Mouse (Mus musculus): ENCODE measurements around the gene Tfec. TPM values are rescaled to one million over a fixed set of nuclear protein-coding genes. Genes with fewer than 3 reads are reported as not detected.

The Tfec gene
- total RNA-seq, 1 experiment, result 1.6 TPM

GRCm38 (mm10) chr6:16862050-16862449 is 36.2 kb downstream of the Tfec start:
- in situ Hi-C loops (cut with MboI; ENCODE audit: low sequenced_read_pairs in 2 of 2, unreplicated experiment in 2 of 2), result no loop called here
- no peak overlapping the region for H3K4me3 ChIP-seq (ENCODE audit: insufficient read depth in 1 of 2, low read depth in 1 of 2, low read length in 2 of 2, poor library complexity in 1 of 2, severe bottlenecking in 1 of 2)
- DNase-seq (ENCODE audit: low read depth, low spot score), result no peak
- no peak overlapping the region for H3K9ac ChIP-seq (ENCODE audit: insufficient read depth, low read depth, low read length, poor library complexity, severe bottlenecking)
- no peak for TF ChIP-seq CHD2 (IDR thresholded peaks at IDR 0.05; ENCODE audit: low read depth, low read length)
- no peak for TF ChIP-seq ZC3H11A (IDR thresholded peaks at IDR 0.05; ENCODE audit: borderline replicate concordance, low read depth, low read length)
- no peak for TF ChIP-seq ZNF384 (IDR thresholded peaks at IDR 0.05; ENCODE audit: low read depth, low read length)
- TF ChIP-seq HCFC1 (IDR thresholded peaks at IDR 0.05; ENCODE audit: borderline replicate concordance, insufficient read depth, low read length), result no peak
- TF ChIP-seq MAFK (IDR thresholded peaks at IDR 0.05; ENCODE audit: insufficient read depth, low read depth, low read length), result no peak
- no peaks in the 10 kb centered on the region for H3K4me1 ChIP-seq (ENCODE audit: control insufficient read depth in 2 of 2, insufficient read depth in 2 of 2, low read length in 2 of 2, poor library complexity in 1 of 2)
- H3K9me3 ChIP-seq (ENCODE audit: control insufficient read depth, insufficient read depth, low read depth, low read length), result no peaks in the 10 kb centered on the region
- H3K27ac ChIP-seq (ENCODE audit: insufficient read depth, low read depth, low read length, poor library complexity, severe bottlenecking), result no peak overlapping the region
- no peaks in the 10 kb centered on the region for H3K36me3 ChIP-seq (ENCODE audit: control insufficient read depth, insufficient read depth, low read length, poor library complexity, severe bottlenecking)

- TF ChIP-seq MAFK (IDR thresholded peaks at IDR 0.05; ENCODE audit: insufficient read depth, low read depth, low read length) (no peak), CHD2 (IDR thresholded peaks at IDR 0.05; ENCODE audit: low read depth, low read length) (no peak), HCFC1 (IDR thresholded peaks at IDR 0.05; ENCODE audit: borderline replicate concordance, insufficient read depth, low read length) (no peak), ZNF384 (IDR thresholded peaks at IDR 0.05; ENCODE audit: low read depth, low read length) (no peak), ZC3H11A (IDR thresholded peaks at IDR 0.05; ENCODE audit: borderline replicate concordance, low read depth, low read length) (no peak)
- Histone ChIP-seq H3K27ac (ENCODE audit: insufficient read depth, low read depth, low read length, poor library complexity, severe bottlenecking) (no peak overlapping the region), H3K36me3 (ENCODE audit: control insufficient read depth, insufficient read depth, low read length, poor library complexity, severe bottlenecking) (no peaks in the 10 kb centered on the region), H3K9ac (ENCODE audit: insufficient read depth, low read depth, low read length, poor library complexity, severe bottlenecking) (no peak overlapping the region), H3K9me3 (ENCODE audit: control insufficient read depth, insufficient read depth, low read depth, low read length) (no peaks in the 10 kb centered on the region), H3K4me3 (ENCODE audit: insufficient read depth in 1 of 2, low read depth in 1 of 2, low read length in 2 of 2, poor library complexity in 1 of 2, severe bottlenecking in 1 of 2) (no peak overlapping the region), H3K4me1 (ENCODE audit: control insufficient read depth in 2 of 2, insufficient read depth in 2 of 2, low read length in 2 of 2, poor library complexity in 1 of 2) (no peaks in the 10 kb centered on the region)
- in situ Hi-C loops (cut with MboI; ENCODE audit: low sequenced_read_pairs in 2 of 2, unreplicated experiment in 2 of 2), result no loop called here
- DNase-seq (ENCODE audit: low read depth, low spot score), result no peak
Observed at GRCm38 (mm10) chr6:16855879-16856545, 42.2 kb downstream of the Tfec start.

DNA sequence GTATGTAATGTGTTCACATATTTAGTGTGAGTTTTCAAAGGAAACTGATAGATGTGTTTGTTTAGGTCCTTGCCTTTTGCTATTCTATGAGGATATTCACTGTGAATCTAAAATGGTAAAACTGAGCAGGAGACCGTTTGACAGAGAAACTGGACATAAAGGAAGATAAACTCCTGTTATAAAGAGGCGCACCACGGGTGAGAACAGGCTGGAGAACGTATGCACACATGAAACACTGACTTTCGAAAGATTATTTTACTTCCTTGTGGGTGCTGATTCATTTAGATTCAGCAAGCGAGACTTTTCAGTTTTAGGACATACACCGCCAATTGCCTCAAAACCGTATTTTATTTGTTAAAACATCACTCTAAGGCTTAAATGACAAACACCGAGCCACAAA is 43.3 kb downstream of the Tfec start:
- H3K36me3 ChIP-seq (ENCODE audit: control insufficient read depth, insufficient read depth, low read length, poor library complexity, severe bottlenecking), result no peaks in the 10 kb centered on the region
- TF ChIP-seq MAFK (IDR thresholded peaks at IDR 0.05; ENCODE audit: insufficient read depth, low read depth, low read length), result no peak
- TF ChIP-seq HCFC1 (IDR thresholded peaks at IDR 0.05; ENCODE audit: borderline replicate concordance, insufficient read depth, low read length), result no peak
- TF ChIP-seq CHD2 (IDR thresholded peaks at IDR 0.05; ENCODE audit: low read depth, low read length), result no peak
- no peak for TF ChIP-seq ZNF384 (IDR thresholded peaks at IDR 0.05; ENCODE audit: low read depth, low read length)
- TF ChIP-seq ZC3H11A (IDR thresholded peaks at IDR 0.05; ENCODE audit: borderline replicate concordance, low read depth, low read length), result no peak
- in situ Hi-C loops (cut with MboI; ENCODE audit: low sequenced_read_pairs in 2 of 2, unreplicated experiment in 2 of 2), result no loop called here
- DNase-seq (ENCODE audit: low read depth, low spot score), result no peak
- no peak overlapping the region for H3K9ac ChIP-seq (ENCODE audit: insufficient read depth, low read depth, low read length, poor library complexity, severe bottlenecking)
- no peak overlapping the region for H3K27ac ChIP-seq (ENCODE audit: insufficient read depth, low read depth, low read length, poor library complexity, severe bottlenecking)
- H3K9me3 ChIP-seq (ENCODE audit: control insufficient read depth, insufficient read depth, low read depth, low read length), result no peaks in the 10 kb centered on the region
- no peaks in the 10 kb centered on the region for H3K4me1 ChIP-seq (ENCODE audit: control insufficient read depth in 2 of 2, insufficient read depth in 2 of 2, low read length in 2 of 2, poor library complexity in 1 of 2)
- no peak overlapping the region for H3K4me3 ChIP-seq (ENCODE audit: insufficient read depth in 1 of 2, low read depth in 1 of 2, low read length in 2 of 2, poor library complexity in 1 of 2, severe bottlenecking in 1 of 2)

- Histone ChIP-seq H3K4me1 (ENCODE audit: control insufficient read depth in 2 of 2, insufficient read depth in 2 of 2, low read length in 2 of 2, poor library complexity in 1 of 2) (no peaks in the 10 kb centered on the region), H3K27ac (ENCODE audit: insufficient read depth, low read depth, low read length, poor library complexity, severe bottlenecking) (no peak overlapping the region), H3K9me3 (ENCODE audit: control insufficient read depth, insufficient read depth, low read depth, low read length) (no peaks in the 10 kb centered on the region), H3K4me3 (ENCODE audit: insufficient read depth in 1 of 2, low read depth in 1 of 2, low read length in 2 of 2, poor library complexity in 1 of 2, severe bottlenecking in 1 of 2) (no peak overlapping the region), H3K36me3 (ENCODE audit: control insufficient read depth, insufficient read depth, low read length, poor library complexity, severe bottlenecking) (no peaks in the 10 kb centered on the region), H3K9ac (ENCODE audit: insufficient read depth, low read depth, low read length, poor library complexity, severe bottlenecking) (no peak overlapping the region)
- in situ Hi-C loops (cut with MboI; ENCODE audit: low sequenced_read_pairs in 2 of 2, unreplicated experiment in 2 of 2), result no loop called here
- no peak for TF ChIP-seq HCFC1 (IDR thresholded peaks at IDR 0.05; ENCODE audit: borderline replicate concordance, insufficient read depth, low read length)
- TF ChIP-seq CHD2 (IDR thresholded peaks at IDR 0.05; ENCODE audit: low read depth, low read length), result no peak
- TF ChIP-seq MAFK (IDR thresholded peaks at IDR 0.05; ENCODE audit: insufficient read depth, low read depth, low read length), result no peak
- no peak for TF ChIP-seq ZC3H11A (IDR thresholded peaks at IDR 0.05; ENCODE audit: borderline replicate concordance, low read depth, low read length)
- no peak for TF ChIP-seq ZNF384 (IDR thresholded peaks at IDR 0.05; ENCODE audit: low read depth, low read length)
- no peak for DNase-seq (ENCODE audit: low read depth, low spot score)
Observed at GRCm38 (mm10) chr6:16846521-16846920, 51.7 kb downstream of the Tfec start.
